Mouse (Mus musculus) forebrain, embryonic 14.5 days (tissue): ENCODE measurements around the gene Skiv2l. TPM values are rescaled to one million over a fixed set of nuclear protein-coding genes. Genes with fewer than 3 reads are reported as not detected.

ENCODE experiments used
- microRNA-seq: library from miRNA; unstranded; fragments of <30 nt; microRNA quantifications from one replicate; pipeline ENCODE4, GENCODE M21; 2016
- polyA plus RNA-seq: library from polyadenylated mRNA; unstranded; fragments of >200 nt; fragmentation: Nextera tagmentation; extraction: Ambion mirVana; gene quantifications from 2 replicates; pipeline ENCODE4 v1.2.1, GENCODE M21; 2014

Skiv2l gene
- polyA plus RNA-seq, 1 experiment from 2014 or later: 36.6 TPM

Small RNA genes lying within 50 kb of the gene (microRNA-seq; reads per million reads assigned to microRNA genes)
- 0.53 reads per million for gene Mir6970
- gene Mir6971: 3.8 reads per million, percentile 21 among the genes with 10 or more reads in this experiment
- gene Mir6972: not detected

Other genes with a start within 250 kb of the Skiv2l start
- 222 TPM in 2 replicates for gene Rnf5, start 246.5 kb downstream of the Skiv2l start, polyA plus RNA-seq
- gene Agpat1, start 245.9 kb downstream of the Skiv2l start, polyA plus RNA-seq: 88.6 and 106 TPM in 2 replicates
- gene Egfl8, start 234.2 kb downstream of the Skiv2l start, polyA plus RNA-seq: 7.6 and 8.7 TPM in 2 replicates
- gene Ppt2, start 221.7 kb downstream of the Skiv2l start, polyA plus RNA-seq: 23.8 and 24.6 TPM in 2 replicates
- gene Prrt1, start 220.7 kb downstream of the Skiv2l start, polyA plus RNA-seq: 5.0 and 5.5 TPM in 2 replicates
- gene Fkbpl, start 205.4 kb downstream of the Skiv2l start, polyA plus RNA-seq: 12.6 and 14.9 TPM in 2 replicates
- gene Atf6b, start 203.1 kb downstream of the Skiv2l start, polyA plus RNA-seq: 75.0 and 90.9 TPM in 2 replicates
- gene Tnxb, start 179.7 kb downstream of the Skiv2l start, polyA plus RNA-seq: 0.04 and 0.10 TPM in 2 replicates
- gene C4b, start 106.3 kb downstream of the Skiv2l start, polyA plus RNA-seq: not detected in 2 replicates
- gene Cyp21a1, start 45.6 kb downstream of the Skiv2l start, polyA plus RNA-seq: not detected in 2 replicates
- gene Stk19, start 13.3 kb downstream of the Skiv2l start, polyA plus RNA-seq: 31.7 and 33.8 TPM in 2 replicates
- 54.9 and 66.4 TPM in 2 replicates for gene Dxo, start 13.2 kb downstream of the Skiv2l start, polyA plus RNA-seq
- gene Nelfe, start 181 bp upstream of the Skiv2l start, polyA plus RNA-seq: 82.9 and 92.3 TPM in 2 replicates
- gene Cfb, start 12.3 kb upstream of the Skiv2l start, polyA plus RNA-seq: 0.93 and 0.94 TPM in 2 replicates
- 3.5 and 3.8 TPM in 2 replicates for gene Zbtb12, start 29.3 kb upstream of the Skiv2l start, polyA plus RNA-seq
- gene Gm20547, start 31.8 kb upstream of the Skiv2l start, polyA plus RNA-seq: 0.28 TPM in 1 of 2 replicates, not detected in the other
- gene C2, start 48.1 kb upstream of the Skiv2l start, polyA plus RNA-seq: 1.3 and 1.4 TPM in 2 replicates
- gene Ehmt2, start 48.3 kb upstream of the Skiv2l start, polyA plus RNA-seq: 62.5 and 76.9 TPM in 2 replicates
- gene Slc44a4, start 64.3 kb upstream of the Skiv2l start, polyA plus RNA-seq: not detected in 2 replicates
- 16.2 and 20.0 TPM in 2 replicates for gene Neu1, start 81.0 kb upstream of the Skiv2l start, polyA plus RNA-seq
- 0.15 TPM in 1 of 2 replicates, not detected in the other for gene Hspa1b, start 109.0 kb upstream of the Skiv2l start, polyA plus RNA-seq
- gene Gm20481, start 119.7 kb upstream of the Skiv2l start, polyA plus RNA-seq: not detected in 2 replicates
- 1.4 and 3.7 TPM in 2 replicates for gene Hspa1a, start 121.9 kb upstream of the Skiv2l start, polyA plus RNA-seq
- 1.3 and 1.4 TPM in 2 replicates for gene Hspa1l, start 122.5 kb upstream of the Skiv2l start, polyA plus RNA-seq
- 131 and 148 TPM in 2 replicates for gene Lsm2, start 131.7 kb upstream of the Skiv2l start, polyA plus RNA-seq
- gene Vars, start 150.8 kb upstream of the Skiv2l start, polyA plus RNA-seq: 42.4 and 53.9 TPM in 2 replicates
- 0.05 and 0.11 TPM in 2 replicates for gene Vwa7, start 166.4 kb upstream of the Skiv2l start, polyA plus RNA-seq
- 2.9 and 6.2 TPM in 2 replicates for gene Sapcd1, start 177.8 kb upstream of the Skiv2l start, polyA plus RNA-seq
- 2.3 and 2.6 TPM in 2 replicates for gene Msh5, start 196.5 kb upstream of the Skiv2l start, polyA plus RNA-seq
- 28.3 and 37.3 TPM in 2 replicates for gene Clic1, start 199.8 kb upstream of the Skiv2l start, polyA plus RNA-seq
- 617 and 661 TPM in 2 replicates for gene Ddah2, start 208.8 kb upstream of the Skiv2l start, polyA plus RNA-seq
- gene Ly6g6c, start 215.2 kb upstream of the Skiv2l start, polyA plus RNA-seq: not detected in 2 replicates
- gene Mpig6b, start 216.0 kb upstream of the Skiv2l start, polyA plus RNA-seq: 0.28 and 0.42 TPM in 2 replicates
- gene Ly6g6e, start 226.7 kb upstream of the Skiv2l start, polyA plus RNA-seq: 10.1 and 10.7 TPM in 2 replicates
- 0.76 and 1.1 TPM in 2 replicates for gene Ly6g6d, start 227.9 kb upstream of the Skiv2l start, polyA plus RNA-seq
- 0.15 TPM in 1 of 2 replicates, not detected in the other for gene Ly6g6f, start 235.4 kb upstream of the Skiv2l start, polyA plus RNA-seq
- gene Abhd16a, start 239.1 kb upstream of the Skiv2l start, polyA plus RNA-seq: 69.9 and 75.7 TPM in 2 replicates